Mouse (Mus musculus): ENCODE results near the gene Mgat2. TPM values are rescaled to one million over a fixed set of nuclear protein-coding genes. Genes with fewer than 3 reads are reported as not detected.
A peak's percentile ranks its signal among the peaks of the same experiment; 100 is the strongest.
"Not testable (repeated sequence)": the region's sequence is repeated elsewhere in the genome, so short reads cannot be mapped to it uniquely, and the experiment has no call there.

Gene Mgat2
- polyA plus RNA-seq, 1 experiment from 2014 or later = 38.5 TPM

DNA sequence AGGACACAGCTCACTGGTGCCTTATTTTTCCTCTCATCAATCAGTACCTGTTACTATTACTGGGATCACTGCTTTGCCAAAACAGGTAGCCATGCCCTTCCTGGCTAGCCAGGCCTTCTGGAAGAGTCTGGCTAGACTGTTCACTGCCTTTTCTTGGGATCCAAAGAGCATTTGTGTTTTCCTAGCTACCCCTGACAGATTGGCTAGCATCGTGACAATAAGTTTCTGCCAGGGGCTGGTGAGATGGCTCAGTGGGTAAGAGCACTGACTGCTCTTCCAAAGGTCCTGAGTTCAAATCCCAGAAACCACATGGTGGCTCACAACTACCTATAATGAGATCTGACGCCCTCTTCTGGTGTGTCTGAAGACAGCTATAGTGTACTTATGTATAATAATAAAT lies 23.3 kb upstream of the Mgat2 start:
- ATAC-seq (replicated peaks); H3K9me3 ChIP-seq; H3K4me2 ChIP-seq; H3K4me3 ChIP-seq; H3K4me1 ChIP-seq; H3K27me3 ChIP-seq (replicated peaks); H3K27ac ChIP-seq; H3K9ac ChIP-seq: not testable (repeated sequence)
- H3K36me3 ChIP-seq (replicated peaks) = peaks cover 11% of the 10 kb centered on the region; the same call in 1 of the 2 replicates
- WGBS = 86% methylated on average over 2 of the region's 2 CpGs

GRCm38 (mm10) chr12:69163586-69163985 lies 20.4 kb upstream of the Mgat2 start:
- 88% methylated on average over 4 of the region's 4 CpGs for WGBS
- ATAC-seq (replicated peaks) = not testable (repeated sequence)

GRCm38 (mm10) chr12:69164904-69165303 lies 19.1 kb upstream of the Mgat2 start:
- ATAC-seq (replicated peaks) = no peak
- H3K4me3 ChIP-seq = no peak overlapping the region
- H3K4me1 ChIP-seq = peaks cover 11% of the 10 kb centered on the region
- H3K9me3 ChIP-seq = no peaks in the 10 kb centered on the region
- WGBS = 59% methylated on average over 3 of the region's 3 CpGs
- no peak overlapping the region for H3K4me2 ChIP-seq
- H3K9ac ChIP-seq = no peak overlapping the region
- H3K36me3 ChIP-seq (replicated peaks) = no peaks in the 10 kb centered on the region
- H3K27me3 ChIP-seq (replicated peaks) = no peaks in the 10 kb centered on the region
- H3K27ac ChIP-seq = no peak overlapping the region

More at GRCm38 (mm10) chr12:69163586-69163985, 20.4 kb upstream of the Mgat2 start:
- H3K4me2 ChIP-seq; H3K4me1 ChIP-seq; H3K9ac ChIP-seq; H3K27me3 ChIP-seq (replicated peaks); H3K9me3 ChIP-seq; H3K27ac ChIP-seq; H3K4me3 ChIP-seq; H3K36me3 ChIP-seq (replicated peaks): not testable (repeated sequence)

DNA sequence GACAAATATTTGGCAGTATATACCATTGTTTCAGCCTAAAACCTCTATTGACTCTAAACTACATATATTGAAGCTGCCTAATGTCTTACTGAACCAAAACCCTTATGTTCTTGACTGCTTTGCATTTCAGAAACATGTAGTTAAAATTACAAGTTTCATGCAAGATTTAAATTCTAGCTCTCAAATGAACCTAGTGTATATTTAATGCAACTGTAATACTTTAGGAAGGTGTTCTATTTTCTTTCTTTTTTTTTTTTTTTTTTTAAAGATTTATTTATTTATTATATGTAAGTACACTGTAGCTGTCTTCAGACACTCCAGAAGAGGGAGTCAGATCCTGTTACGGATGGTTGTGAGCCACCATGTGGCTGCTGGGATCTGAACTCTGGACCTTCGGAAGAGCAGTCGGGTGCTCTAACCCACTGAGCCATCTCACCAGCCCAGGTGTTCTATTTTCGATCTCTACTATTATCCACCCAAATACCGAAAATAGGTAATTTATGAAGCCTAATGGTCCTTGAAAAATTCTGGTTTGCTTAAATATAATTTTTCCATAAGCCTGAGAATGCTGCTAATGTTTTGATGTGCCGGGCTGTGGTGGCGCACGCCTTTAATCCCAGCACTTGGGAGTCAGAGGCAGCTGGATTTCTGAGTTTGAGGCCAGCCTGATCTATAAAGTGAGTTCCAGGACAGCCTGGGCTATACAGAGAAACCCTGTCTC lies 16.9 kb upstream of the Mgat2 start:
- ATAC-seq (replicated peaks); H3K4me3 ChIP-seq; H3K27me3 ChIP-seq (replicated peaks); H3K9me3 ChIP-seq; H3K36me3 ChIP-seq (replicated peaks); H3K27ac ChIP-seq; H3K9ac ChIP-seq; H3K4me2 ChIP-seq: not testable (repeated sequence)
- WGBS = 67% methylated on average over 8 of the region's 8 CpGs
- H3K4me1 ChIP-seq = peaks cover 11% of the 10 kb centered on the region

DNA sequence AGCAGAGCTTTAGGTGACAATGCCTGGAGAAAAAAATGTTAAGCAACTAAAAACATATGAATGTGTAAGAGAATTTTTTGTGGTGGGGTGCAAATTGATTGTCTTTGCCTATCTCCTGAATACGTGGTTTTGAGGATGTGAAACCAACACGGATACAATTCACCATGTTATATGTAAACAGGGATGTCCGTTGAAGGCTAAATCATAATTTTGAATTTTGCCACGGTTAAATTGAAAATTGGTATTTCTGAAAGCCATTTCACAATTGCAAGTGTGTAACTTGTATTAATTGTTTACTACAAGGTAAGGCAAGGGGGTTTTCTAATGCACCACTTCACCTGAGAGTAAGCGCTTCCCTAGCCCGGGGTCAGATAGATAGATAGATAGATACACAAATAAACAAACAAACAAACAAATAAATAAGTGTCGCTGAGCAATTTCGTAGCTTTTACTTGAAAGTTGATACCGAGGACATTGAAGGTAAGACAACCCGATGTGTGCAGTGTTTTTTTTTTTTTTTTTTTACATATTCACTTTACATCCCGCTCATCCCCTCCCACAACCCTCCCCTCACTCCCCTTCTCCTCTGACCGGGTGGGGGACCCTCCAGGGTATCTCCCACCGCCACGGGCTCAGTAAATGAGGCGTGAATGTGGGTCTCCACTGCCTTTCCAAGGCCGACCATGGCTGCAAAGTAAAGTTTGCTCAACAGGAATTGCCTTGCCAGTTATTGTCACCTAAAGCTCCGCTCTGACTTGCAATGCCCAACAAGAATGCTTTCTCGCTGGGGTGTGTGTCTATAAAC lies 16.1 kb upstream of the Mgat2 start:
- Histone ChIP-seq H3K9me3 (no peaks in the 10 kb centered on the region), H3K4me3 (peak overlapping the region; percentile 64), H3K4me2 (peak overlapping the region; percentile 97), H3K4me1 (peaks cover 11% of the 10 kb centered on the region), H3K27ac (peak overlapping the region; percentile 81), H3K36me3 (replicated peaks) (no peaks in the 10 kb centered on the region), H3K9ac (peak overlapping the region; percentile 64), H3K27me3 (replicated peaks) (no peaks in the 10 kb centered on the region)
- 9% methylated on average over 18 of the region's 18 CpGs for WGBS
- peak; percentile 71 for ATAC-seq (replicated peaks)

GRCm38 (mm10) chr12:69168461-69169106 lies 15.4 kb upstream of the Mgat2 start, which contains the start of gene Lrr1:
Gene Lrr1, plus strand, starts transcription at chr12:69168814.
- ATAC-seq (replicated peaks) = peak; percentile 94
- Histone ChIP-seq H3K9me3 (no peaks in the 10 kb centered on the region), H3K4me2 (peak within 1 kb of the TSS; percentile 97), H3K27ac (peak within 1 kb of the TSS; percentile 81), H3K4me3 (peak within 1 kb of the TSS; percentile 64), H3K9ac (peak within 1 kb of the TSS; percentile 64), H3K4me1 (peaks cover 11% of the 10 kb centered on the region), H3K36me3 (replicated peaks) (no peaks in the 10 kb centered on the region), H3K27me3 (replicated peaks) (no peaks in the 10 kb centered on the region)
- under 1% methylated on average over 40 of the region's 40 CpGs for WGBS

- ATAC-seq (replicated peaks) = no peak
- no peak overlapping the region for H3K4me3 ChIP-seq
- 95% methylated on average over 2 of the region's 2 CpGs for WGBS
- no peak overlapping the region for H3K27ac ChIP-seq
- no peak overlapping the region for H3K4me2 ChIP-seq
- H3K9ac ChIP-seq = no peak overlapping the region
- no peaks in the 10 kb centered on the region for H3K9me3 ChIP-seq
- H3K4me1 ChIP-seq = peaks cover 11% of the 10 kb centered on the region
- no peaks in the 10 kb centered on the region for H3K27me3 ChIP-seq (replicated peaks)
- H3K36me3 ChIP-seq (replicated peaks) = no peaks in the 10 kb centered on the region
Measured at GRCm38 (mm10) chr12:69171307-69171706, 12.7 kb upstream of the Mgat2 start.

- H3K4me1 ChIP-seq = no peaks in the 10 kb centered on the region
- no peak overlapping the region for H3K27ac ChIP-seq
- H3K9ac ChIP-seq = no peak overlapping the region
- no peaks in the 10 kb centered on the region for H3K9me3 ChIP-seq
- H3K36me3 ChIP-seq (replicated peaks) = no peaks in the 10 kb centered on the region
- H3K27me3 ChIP-seq (replicated peaks) = no peaks in the 10 kb centered on the region
- WGBS = 93% methylated on average over 3 of the region's 3 CpGs
- ATAC-seq (replicated peaks) = no peak
- H3K4me3 ChIP-seq = no peak overlapping the region
- H3K4me2 ChIP-seq = no peak overlapping the region
Measured at GRCm38 (mm10) chr12:69175975-69176374, 8.0 kb upstream of the Mgat2 start.

- Histone ChIP-seq H3K4me2 (no peak overlapping the region), H3K9me3 (no peaks in the 10 kb centered on the region), H3K36me3 (replicated peaks) (no peaks in the 10 kb centered on the region), H3K4me3 (no peak overlapping the region), H3K27me3 (replicated peaks) (no peaks in the 10 kb centered on the region), H3K9ac (no peak overlapping the region), H3K27ac (no peak overlapping the region), H3K4me1 (no peaks in the 10 kb centered on the region)
- no peak for ATAC-seq (replicated peaks)
- 85% methylated on average over 3 of the region's 3 CpGs for WGBS
Measured at GRCm38 (mm10) chr12:69177526-69177925, 6.4 kb upstream of the Mgat2 start.

DNA sequence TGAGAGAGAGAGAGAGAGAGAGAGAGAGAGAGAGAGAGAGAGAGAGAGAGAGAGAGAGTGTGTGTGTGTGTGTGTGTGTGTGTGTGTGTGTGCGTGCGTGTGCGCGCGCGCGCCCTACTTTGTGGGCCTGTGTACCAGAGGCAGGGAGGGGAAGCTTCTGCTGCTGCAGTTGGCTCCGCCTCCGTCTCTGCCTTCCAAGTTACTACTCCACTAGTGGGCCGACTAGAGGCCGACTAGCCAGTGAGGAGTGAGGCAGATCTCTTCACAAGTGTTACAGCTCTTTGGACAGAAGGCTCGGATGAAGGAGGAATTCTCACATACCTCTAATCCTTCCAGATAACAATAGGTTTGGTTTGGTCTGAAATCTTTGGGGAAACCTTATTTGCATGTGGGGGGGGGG lies 4.6 kb upstream of the Mgat2 start:
- Histone ChIP-seq H3K4me1 (peaks cover 5% of the 10 kb centered on the region), H3K27me3 (replicated peaks) (no peaks in the 10 kb centered on the region), H3K4me2 (no peak overlapping the region), H3K9me3 (no peaks in the 10 kb centered on the region), H3K4me3 (no peak overlapping the region), H3K27ac (no peak overlapping the region), H3K9ac (no peak overlapping the region), H3K36me3 (replicated peaks) (no peaks in the 10 kb centered on the region)
- no peak for ATAC-seq (replicated peaks)
- 75% methylated on average over 12 of the region's 12 CpGs for WGBS

DNA sequence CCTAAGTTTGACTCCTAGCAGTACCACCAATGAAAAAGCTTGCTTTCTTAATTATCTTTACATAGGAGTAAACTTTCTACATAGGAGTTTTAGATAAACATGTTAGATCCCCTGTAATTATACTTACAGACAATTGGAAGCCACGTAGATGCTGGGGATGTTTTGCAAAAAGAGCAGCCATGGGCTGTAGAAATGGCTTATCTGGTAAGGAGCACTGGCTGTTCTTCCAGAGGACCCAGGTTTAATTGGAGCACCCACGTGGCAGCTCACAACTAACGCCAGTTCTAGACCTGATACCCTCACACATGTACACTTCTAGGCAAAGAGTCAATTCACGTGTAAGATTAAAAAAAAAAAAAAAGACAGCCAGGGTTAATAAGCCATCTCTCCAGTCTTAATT lies 2.2 kb upstream of the Mgat2 start:
- no peak overlapping the region for H3K27ac ChIP-seq
- no peak overlapping the region for H3K4me3 ChIP-seq
- no peak for ATAC-seq (replicated peaks)
- 90% methylated on average over 4 of the region's 4 CpGs for WGBS
- H3K9ac ChIP-seq = no peak overlapping the region
- H3K4me2 ChIP-seq = no peak overlapping the region
- H3K9me3 ChIP-seq = no peaks in the 10 kb centered on the region
- H3K4me1 ChIP-seq = peaks cover 18% of the 10 kb centered on the region
- H3K36me3 ChIP-seq (replicated peaks) = no peaks in the 10 kb centered on the region
- no peaks in the 10 kb centered on the region for H3K27me3 ChIP-seq (replicated peaks)

All from midbrain, embryonic 15.5 days (tissue).